Mouse (Mus musculus): ENCODE data around the gene Syne2.
A peak's percentile ranks its signal among the peaks of the same experiment; 100 is the strongest.
"Not testable (repeated sequence)": the region's sequence is repeated elsewhere in the genome, so short reads cannot be mapped to it uniquely, and the experiment has no call there.

Gene Syne2

DNA sequence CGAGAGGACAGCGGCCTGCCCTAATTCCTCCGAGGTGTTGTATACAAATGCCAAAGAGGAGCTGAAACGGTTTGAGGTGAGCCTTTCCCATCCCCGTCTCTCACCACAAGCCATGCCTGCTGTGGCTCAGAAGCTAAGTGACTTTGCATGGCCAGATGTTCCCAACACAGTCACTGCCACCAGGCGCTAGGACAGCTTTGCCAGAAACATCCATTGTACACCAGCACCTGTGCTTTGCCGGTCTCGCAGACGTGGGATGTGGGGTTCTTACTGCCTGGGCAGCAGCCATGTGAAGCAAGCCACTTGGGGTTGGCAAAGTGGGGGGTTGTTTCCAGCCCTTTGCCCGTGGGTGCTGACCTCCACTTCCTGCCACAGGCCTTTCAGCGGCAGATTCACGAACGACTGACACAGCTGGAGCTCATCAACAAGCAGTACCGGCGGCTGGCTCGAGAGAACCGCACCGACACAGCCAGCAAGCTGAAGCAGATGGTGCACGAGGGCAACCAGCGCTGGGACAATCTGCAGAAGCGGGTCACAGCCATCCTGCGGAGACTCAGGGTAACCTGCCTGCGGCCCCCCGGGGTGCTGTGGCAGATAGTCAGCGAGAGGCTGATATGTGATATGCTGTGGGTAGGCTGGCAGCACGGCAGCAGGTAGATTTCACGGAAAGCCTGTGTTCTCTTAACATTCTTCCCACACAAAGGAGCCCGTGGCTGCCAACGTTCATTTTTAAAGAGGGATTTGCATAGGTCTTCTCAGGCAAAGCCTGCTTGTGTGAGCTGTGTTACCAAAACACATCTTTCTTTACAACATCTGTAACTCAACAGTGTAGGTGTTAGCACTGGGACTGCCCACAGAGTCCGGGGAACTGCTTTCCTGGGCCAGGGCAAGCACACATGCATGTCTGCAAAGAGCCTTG, 277.4 kb downstream of the Syne2 start:
- DNase-seq (ENCODE audit: low spot score in 2 of 2) = peak in 1 of 2 experiments; percentile 12

DNA sequence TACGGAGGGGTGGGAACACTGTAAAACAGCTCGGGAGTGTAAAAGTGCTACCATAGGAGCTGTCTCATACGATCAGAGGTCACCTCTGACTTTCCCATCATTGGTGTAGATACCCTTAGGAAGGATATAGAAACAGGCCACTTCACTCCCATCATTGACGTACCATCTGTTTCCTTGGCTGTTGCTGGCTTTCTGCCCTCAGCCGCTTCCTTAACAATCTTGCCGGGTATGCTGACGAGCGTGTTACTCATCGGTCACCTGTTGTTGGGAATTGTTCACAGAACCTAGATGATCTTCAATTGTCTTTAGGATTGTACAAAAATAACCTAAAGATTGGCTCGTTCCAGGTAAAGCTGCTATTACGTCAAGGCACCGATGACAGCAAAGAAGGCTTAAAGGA, 284.7 kb downstream of the Syne2 start:
- no peak for DNase-seq (ENCODE audit: low spot score in 2 of 2)

DNA sequence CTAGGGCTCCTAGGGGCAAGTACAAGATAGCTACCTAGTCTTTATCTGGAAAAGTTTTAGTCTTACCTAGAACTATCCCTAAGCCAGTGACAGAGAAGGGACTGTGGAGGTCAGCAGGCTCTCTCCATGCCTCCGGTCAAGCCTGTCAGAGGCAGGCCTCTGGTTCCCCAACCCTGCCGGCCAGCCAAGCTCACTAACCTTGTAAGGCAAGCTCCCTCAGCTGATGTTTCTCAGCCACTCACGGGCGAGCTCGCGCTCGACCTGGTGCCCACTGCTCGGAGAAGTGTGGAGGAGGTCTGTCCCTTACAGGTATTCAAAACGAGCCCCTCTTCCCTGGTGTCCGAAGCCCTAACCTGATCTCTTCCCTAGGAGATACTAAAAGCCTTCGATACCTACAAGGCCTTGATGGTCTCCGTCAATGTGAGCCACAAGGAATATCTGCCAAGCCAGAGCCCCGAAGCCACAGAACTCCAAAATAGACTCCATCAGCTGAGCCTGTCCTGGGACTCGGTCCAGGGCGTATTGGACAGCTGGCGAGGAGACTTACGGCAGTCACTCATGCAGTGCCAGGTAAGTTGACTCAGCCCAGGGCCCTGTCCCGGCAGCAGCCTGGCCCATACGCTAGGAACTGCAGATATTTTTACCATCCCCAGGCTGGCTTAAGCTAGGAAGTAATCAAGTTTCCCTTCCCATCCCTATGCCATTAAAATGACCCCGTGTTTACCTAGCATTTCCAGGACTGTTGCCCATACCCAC, 286.8 kb downstream of the Syne2 start:
- DNase-seq (ENCODE audit: low spot score in 2 of 2) = no peak

DNA sequence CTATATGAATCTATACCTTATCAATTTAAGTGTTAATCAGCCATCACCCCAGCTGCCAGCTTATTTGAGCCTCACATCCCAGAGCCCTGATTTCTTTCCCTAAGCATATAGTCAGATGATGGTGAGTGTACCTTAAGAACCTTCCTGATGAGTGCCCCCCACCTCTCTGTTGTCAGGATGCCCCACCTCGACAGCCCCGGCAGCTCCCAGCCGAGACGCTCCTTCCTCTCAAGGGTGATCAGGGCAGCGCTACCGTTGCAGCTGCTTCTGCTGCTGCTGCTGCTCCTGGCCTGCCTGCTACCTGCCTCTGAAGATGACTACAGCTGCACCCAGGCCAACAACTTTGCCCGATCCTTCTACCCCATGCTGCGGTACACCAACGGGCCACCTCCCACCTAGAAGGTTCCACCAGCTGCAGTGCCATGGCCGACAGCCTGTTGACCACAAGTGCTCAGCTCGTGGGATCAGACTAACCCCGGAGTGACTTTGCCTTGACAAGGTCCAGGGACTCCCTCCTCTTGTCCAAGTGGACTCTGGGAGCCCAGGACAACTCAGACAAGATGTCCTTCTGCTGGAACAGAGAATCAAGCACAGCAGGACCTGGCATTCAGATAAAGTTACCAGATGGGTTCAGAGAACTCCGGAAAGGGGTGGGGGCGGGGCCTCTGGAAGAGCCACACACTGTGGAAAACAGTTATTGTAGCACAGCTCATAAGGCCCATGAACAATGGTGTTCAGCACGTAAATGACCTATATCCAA, 291.9 kb downstream of the Syne2 start:
- DNase-seq (ENCODE audit: low spot score in 2 of 2) = no peak

DNA sequence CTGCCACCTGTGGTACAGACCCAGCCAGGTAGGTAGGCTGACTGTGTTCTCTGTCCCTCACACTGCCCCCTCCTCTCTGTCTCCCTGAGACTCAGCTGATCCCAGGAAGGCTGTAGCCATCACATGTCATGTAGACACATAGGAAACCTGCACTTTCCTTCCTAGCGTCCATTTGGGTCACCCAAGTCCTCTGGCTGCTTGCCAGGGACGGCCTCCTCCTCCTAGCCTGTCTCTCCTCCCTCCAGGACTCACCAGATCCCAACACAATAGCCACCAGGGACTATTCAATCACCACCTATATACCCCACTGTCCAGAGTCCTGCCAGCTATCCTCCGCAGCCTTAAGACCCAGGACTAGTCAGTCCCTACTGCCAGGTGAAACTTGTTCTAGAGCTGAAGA, 293.1 kb downstream of the Syne2 start:
- DNase-seq (ENCODE audit: low spot score in 2 of 2) = no peak

DNA sequence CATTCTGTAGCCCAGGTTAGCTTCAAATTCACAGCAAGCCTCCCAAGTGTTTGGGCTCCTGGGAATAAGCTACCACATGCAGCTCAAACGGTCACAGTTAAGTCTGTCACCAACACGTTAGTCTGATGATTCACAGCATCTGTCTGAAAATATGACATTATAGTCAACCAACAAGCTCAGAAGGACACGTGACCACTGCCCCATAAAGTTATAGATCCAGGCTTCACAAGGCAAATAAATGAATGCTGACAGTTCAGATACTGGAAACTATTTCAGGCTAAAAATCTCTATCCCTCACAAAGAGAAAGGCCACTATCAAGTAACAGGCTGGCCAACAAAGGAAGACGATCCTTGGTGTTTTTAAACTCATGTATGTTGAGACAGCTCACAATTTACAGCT, 298.6 kb downstream of the Syne2 start:
- DNase-seq (ENCODE audit: low spot score in 2 of 2) = no peak

DNA sequence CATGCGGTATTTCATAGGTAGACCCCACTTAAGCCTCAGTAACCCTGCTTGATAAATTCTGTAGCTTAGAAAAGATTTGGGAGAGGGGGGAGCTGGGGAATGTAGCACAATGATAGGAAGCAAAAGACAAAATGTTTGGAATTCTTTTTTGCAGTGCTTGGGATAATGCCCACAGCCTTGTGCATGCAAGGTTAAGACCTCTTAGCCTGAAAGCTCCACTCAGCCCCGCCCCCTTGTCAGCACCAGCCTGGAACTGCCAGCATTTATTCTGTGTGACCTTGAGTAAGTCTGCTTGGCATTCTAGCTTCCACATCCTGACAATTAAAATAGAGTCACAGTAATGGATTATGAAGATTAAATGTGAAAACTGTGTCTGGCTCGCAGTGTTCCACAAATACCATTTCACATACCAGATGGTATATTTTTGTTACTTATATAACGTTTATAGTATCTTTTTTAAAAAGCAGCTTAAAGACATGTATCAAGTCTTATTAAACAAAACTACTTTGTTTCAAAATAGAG, 299.8 kb downstream of the Syne2 start:
- no peak for DNase-seq (ENCODE audit: low spot score in 2 of 2)

DNA sequence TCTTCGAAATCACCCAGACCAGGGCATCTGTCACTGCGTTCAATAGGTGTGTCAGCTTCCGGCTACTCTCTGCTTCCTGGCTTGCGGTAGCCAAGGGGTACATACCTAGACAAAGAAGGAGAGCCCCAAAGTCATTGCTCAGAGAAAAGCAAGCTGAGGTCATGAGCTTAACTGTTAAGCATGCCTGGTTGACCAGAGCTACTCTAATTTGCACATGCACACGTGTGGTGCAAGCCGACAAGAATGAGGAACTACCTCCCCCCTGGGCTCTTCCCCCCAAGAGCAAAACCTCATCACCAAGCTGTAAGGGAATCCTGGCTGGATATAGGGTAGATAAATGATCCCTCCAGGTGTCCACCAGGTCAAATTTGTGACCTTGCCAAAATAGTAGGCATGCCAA, 305.3 kb downstream of the Syne2 start:
- peak in 1 of 2 experiments; percentile 5 for DNase-seq (ENCODE audit: low spot score in 2 of 2)

DNA sequence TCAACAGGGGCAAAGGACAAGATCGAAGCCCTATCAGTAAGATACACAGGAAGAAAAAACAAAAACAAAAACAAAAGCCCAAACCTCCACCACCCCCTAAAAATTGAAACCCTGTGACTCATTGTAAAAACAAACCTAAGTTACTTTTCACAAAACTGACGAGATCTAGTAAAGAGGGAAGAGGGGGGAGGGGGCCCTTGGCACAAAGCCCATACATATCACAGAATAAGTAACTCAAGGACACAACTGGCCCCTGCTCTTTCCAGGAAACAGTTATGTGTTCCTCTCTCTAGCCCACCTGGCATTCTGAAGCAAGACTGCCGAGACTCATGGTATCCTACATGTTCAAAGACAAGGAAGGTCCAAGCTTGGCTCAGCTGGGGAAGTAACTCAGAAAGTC, 310.4 kb downstream of the Syne2 start:
- DNase-seq (ENCODE audit: low spot score in 2 of 2) = no peak

DNA sequence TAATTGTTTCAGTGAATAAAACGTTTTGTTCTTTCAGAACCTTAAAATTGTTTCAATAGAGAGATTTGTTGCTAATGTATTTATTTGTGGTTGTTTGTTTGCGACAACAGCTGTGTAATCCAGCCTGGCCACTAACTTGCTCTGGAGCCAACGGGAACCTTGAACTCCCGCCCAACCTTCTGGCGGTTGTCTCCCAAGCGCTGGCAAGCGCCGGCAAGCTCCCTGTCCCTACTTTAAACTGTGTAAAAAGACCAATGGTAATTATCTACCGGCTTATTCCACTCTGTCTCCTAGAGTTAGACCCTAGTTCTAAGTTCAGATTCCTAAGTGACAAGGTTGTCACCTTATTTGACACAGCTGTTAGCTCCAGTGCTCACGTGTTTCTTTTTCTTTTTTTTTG, 310.9 kb downstream of the Syne2 start:
- no peak for DNase-seq (ENCODE audit: low spot score in 2 of 2)

DNA sequence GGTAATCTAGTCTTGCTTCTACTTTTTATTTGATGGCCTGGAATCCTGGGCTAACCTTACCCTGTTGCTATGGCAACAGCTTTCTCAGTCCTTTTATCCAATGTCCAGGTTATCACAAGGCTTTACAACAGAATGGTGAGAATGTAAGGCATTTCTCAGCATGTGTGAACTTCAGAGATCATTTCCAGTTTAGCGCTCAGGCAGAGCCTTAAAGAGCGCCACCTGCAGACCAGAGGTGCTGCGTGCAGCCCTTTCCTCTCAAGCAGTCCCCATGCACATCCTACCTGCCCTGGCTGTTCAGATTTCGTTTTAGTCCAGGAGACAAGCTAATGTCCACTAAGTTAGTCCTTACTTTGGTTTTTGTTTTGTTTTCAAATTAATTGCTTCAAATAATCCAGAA, 312.3 kb downstream of the Syne2 start:
- peak; percentile 12 to 46 for DNase-seq (ENCODE audit: low spot score in 2 of 2)

DNA sequence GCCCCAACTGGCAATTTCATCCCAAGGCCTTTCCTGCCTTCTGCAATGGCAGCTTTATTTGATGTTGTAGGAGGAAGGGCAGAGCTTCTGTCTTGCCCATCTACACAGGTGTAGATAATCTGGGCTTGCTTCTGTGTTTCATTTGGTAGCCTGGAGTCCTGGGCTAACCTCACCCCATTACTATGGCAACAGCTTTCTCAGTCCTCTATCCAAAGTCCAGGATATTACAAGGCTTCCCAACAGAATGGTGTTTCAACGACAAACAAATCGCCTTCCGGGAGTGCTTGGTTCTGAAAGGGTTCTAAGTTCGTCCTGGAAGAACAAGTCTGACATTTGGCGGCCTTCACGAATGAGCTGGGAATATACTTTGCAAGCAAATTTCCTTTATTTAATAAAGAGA, 313.0 kb downstream of the Syne2 start:
- no peak for DNase-seq (ENCODE audit: low spot score in 2 of 2)

DNA sequence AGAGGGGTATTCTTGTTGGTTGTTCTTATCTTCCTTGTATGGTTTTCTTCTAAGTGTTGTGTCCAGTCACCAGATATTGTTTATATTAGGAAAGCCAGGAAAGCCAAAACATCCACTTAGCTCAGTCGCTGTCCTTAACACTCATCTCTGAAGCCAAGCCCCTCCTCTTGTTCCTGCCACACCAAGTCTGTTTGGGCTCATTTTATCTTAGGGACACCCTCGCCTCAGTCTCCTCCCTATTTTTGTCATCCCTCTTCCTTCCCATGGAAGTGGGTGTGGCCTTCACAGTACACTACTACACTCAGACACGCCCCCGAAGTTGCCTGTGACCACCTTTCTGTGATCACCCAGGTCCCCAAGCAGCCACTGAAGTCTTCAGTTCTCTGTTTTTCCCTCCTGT, 314.7 kb downstream of the Syne2 start:
- DNase-seq (ENCODE audit: low spot score in 2 of 2) = no peak

DNA sequence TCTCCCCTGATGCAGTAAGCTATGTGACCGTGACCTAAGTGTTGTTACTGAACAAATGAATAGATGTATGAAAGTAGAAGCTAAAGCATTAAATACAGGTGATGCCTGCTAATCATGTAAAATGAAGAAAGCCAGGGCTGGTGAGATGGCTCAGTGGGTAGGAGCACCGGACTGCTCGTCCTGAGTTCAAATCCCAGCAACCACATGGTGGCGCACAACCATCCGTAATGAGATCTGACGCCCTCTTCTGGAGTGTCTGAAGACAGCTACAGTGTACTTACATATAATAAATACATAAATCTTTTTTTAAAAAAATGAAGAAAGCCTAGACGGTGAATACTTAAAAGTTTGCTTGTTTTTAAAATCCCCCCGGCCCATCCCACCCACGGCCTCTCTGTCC, 315.1 kb downstream of the Syne2 start:
- not testable (repeated sequence) for DNase-seq (ENCODE audit: low spot score in 2 of 2)

DNA sequence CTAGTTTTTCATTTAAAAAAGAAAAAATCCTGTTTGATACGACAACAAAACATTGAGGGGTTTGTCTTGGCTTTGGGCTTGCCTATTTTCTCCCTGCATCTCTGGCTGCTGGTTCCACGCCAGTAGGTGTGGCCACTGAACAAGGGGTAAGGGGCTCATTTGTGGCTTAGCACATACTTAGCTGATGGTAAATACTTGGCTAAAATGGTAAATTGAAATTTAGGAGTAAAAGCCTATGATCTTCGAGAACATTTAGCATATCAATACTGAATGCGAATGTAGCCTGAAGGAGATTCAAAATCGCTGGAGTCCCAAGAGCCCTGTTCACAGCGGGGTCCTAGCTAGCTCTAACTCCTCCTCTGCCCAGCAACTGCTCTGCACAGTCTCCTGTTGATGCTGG, 318.8 kb downstream of the Syne2 start:
- no peak for DNase-seq (ENCODE audit: low spot score in 2 of 2)

DNA sequence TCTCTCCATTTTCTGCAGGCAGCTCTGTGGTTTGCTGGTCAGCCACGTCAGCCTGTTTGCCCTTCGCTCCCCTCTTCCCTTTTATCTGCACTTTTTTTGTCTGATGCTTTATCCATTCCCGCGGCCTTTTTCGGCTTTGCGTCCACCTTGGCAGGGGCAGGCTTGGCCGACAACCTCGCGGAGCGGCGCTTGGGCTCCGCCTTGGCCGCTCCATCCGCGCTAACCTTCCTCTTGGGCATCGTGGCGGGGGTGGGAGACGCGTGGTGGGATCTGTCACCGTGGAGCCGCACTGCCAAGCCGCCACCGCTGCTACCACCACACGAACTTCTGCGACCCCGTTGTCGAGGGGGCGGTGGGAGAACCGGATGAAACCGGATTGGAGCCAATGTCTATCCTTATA, 334.5 kb downstream of the Syne2 start:
- not testable (repeated sequence) for DNase-seq (ENCODE audit: low spot score in 2 of 2)
